Mouse (Mus musculus) liver, embryonic 14.5 days (tissue): ENCODE data around the gene Moap1. TPM values are rescaled to one million over a fixed set of nuclear protein-coding genes. Genes with fewer than 3 reads are reported as not detected.
A peak's percentile ranks its signal among the peaks of the same experiment; 100 is the strongest.

Experiments used
- ATAC-seq: fragments of 200-750 bp; cut with Nextera tagmentation; 2 replicates; pipeline ENCODE4 v1.8.0; 2017; ENCODE audit warnings: moderate number of reproducible peaks, mild to moderate bottlenecking, moderate library complexity; ENCODE audit not compliant: insufficient read depth
- DNase-seq, 3 experiments: peaks; one replicate each; pipeline ENCODE4 v3.0.0-alpha.2; 2012 to 2013; ENCODE audit warnings: low read depth in 3 of 3, low spot score in 3 of 3
- H3K27ac ChIP-seq: fragments of 300-500 bp; sonication (generic); 2 replicates; pipeline ENCODE4 v1.5.1; 2014; ENCODE audit warnings: moderate library complexity, mild to moderate bottlenecking, control low read depth, inconsistent platforms
- H3K27me3 ChIP-seq: fragments of 300-500 bp; sonication (generic); 2 replicates; pipeline ENCODE4 v1.6.1; 2014; ENCODE audit warnings: mild to moderate bottlenecking, low read length, moderate library complexity; ENCODE audit not compliant: control insufficient read depth, insufficient read depth
- H3K36me3 ChIP-seq: fragments of 300-500 bp; sonication (generic); replicated peaks from 2 replicates; pipeline ENCODE4 v1.6.1; 2014; ENCODE audit warnings: low read depth; ENCODE audit not compliant: control insufficient read depth, insufficient read depth
- H3K4me1 ChIP-seq, 2 experiments: fragments of 200-500 bp in 1 of 2; fragments of 300-500 bp in 1 of 2; sonication (generic) in 1 of 2; replicated peaks; 2 replicates each; pipeline ENCODE4 v1.6.1; 2012 to 2014; ENCODE audit warnings: antibody characterized with exemption in 1 of 2, inconsistent platforms in 1 of 2, low read length in 1 of 2; ENCODE audit not compliant: control insufficient read depth in 2 of 2, insufficient read depth in 2 of 2
- H3K4me2 ChIP-seq: fragments of 300-500 bp; sonication (generic); 2 replicates; pipeline ENCODE4 v1.6.1; 2014; ENCODE audit warnings: low read depth, mild to moderate bottlenecking, control low read depth, moderate library complexity
- H3K4me3 ChIP-seq, 2 experiments: fragments of 200-500 bp in 1 of 2; fragments of 300-500 bp in 1 of 2; sonication (generic) in 1 of 2; 2 replicates each; pipeline ENCODE4 v1.5.1; 2012 to 2014; ENCODE audit warnings: low read depth in 2 of 2, low read length in 2 of 2, mild to moderate bottlenecking in 2 of 2, control low read depth in 1 of 2, inconsistent platforms in 1 of 2, moderate library complexity in 1 of 2; ENCODE audit not compliant: insufficient read depth in 1 of 2
- H3K9ac ChIP-seq: fragments of 300-500 bp; sonication (generic); replicated peaks from 2 replicates; pipeline ENCODE4 v1.6.1; 2014; ENCODE audit warnings: mild to moderate bottlenecking, control low read depth, moderate library complexity
- H3K9me3 ChIP-seq: fragments of 300-500 bp; sonication (generic); 2 replicates; pipeline ENCODE4 v1.6.1; 2016; ENCODE audit warnings: low read length, mixed read lengths; ENCODE audit not compliant: control insufficient read depth
- CTCF ChIP-seq: IDR thresholded peaks from 2 replicates; pipeline ENCODE4 v1.5.1; 2016; ENCODE audit warnings: antibody characterized with exemption, low read depth, control low read depth
- EP300 ChIP-seq: IDR thresholded peaks from 2 replicates; pipeline ENCODE4 v1.6.1; 2016; ENCODE audit warnings: antibody characterized with exemption, low read depth
- WGBS: fragments of 180-500 bp; shearing (Covaris S2); extraction: QIAGEN DNeasy Blood & Tissue Kit; methylation state at CpG from one replicate; pipeline ENCODE4 v1.1.7; 2014; ENCODE audit not compliant: insufficient replicate concordance; 5-methylcytosine and 5-hydroxymethylcytosine counted together
- polyA plus RNA-seq, 2 experiments: library from polyadenylated mRNA; depleted of rRNA in 1 of 2; stranded (reverse) in 1 of 2; unstranded in 1 of 2; fragments of >200 nt; fragmentation: Nextera tagmentation in 1 of 2; extraction: Ambion mirVana in 1 of 2; gene quantifications; 2 replicates each; pipeline versions ENCODE4 v1.2.1 to v1.2.3; 2012 to 2014

The Moap1 gene
- polyA plus RNA-seq, 2 experiments = 1.8 to 6.7 TPM

DNA sequence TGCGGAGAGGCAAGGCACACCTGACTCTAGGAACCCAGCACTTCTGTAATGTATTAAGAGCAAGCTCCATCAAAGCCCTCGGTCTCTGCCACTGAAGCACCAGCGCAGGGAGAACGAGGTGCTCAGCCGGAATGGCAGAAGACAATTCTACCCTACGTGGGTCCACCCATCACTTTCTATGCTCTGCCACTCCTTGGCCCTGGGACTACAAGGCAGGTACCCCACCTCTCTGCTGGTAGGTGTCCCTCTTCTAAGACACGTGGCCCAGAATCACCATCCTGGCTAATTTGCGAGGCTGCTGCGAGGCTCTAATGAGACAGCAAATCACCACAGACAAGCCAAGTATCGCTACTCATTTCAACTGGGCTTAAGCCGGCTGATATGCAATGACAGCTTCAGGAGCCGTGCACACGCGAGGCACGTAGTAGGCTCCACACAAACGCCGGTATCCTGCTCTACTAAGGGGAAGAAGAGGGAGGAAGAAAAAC lies 39.5 kb downstream of the Moap1 start:
- peak overlapping the region; percentile 78 to 81 for H3K4me3 ChIP-seq
- H3K36me3 ChIP-seq = no peaks in the 10 kb centered on the region
- H3K4me1 ChIP-seq = peaks cover 0 to 20% of the 10 kb centered on the region in 2 experiments; a peak in 3 of 4 replicates
- ATAC-seq (no peak), DNase-seq (peak in 1 of 3 experiments; percentile 24)
- H3K9me3 ChIP-seq = no peaks in the 10 kb centered on the region
- no peak for TF ChIP-seq EP300
- H3K27me3 ChIP-seq = no peaks in the 10 kb centered on the region; the same call in 1 of the 2 replicates
- WGBS = 15% methylated on average over 17 of the region's 17 CpGs
- H3K27ac ChIP-seq = no peak overlapping the region
- peak overlapping the region; percentile 66 for H3K9ac ChIP-seq
- peak overlapping the region; percentile 94 for H3K4me2 ChIP-seq

GRCm38 (mm10) chr12:102703441-102703840 lies 40.0 kb downstream of the Moap1 start:
- Histone ChIP-seq H3K4me1 (peaks cover 0 to 24% of the 10 kb centered on the region in 2 experiments; a peak in 3 of 4 replicates), H3K27me3 (no peaks in the 10 kb centered on the region; the same call in 1 of the 2 replicates), H3K9ac (no peak overlapping the region), H3K36me3 (no peaks in the 10 kb centered on the region), H3K4me2 (peak overlapping the region; percentile 94), H3K27ac (no peak overlapping the region), H3K9me3 (no peaks in the 10 kb centered on the region), H3K4me3 (no peak overlapping the region; a peak in 1 of 4 replicates)
- no peak for TF ChIP-seq CTCF
- TF ChIP-seq EP300 = no peak
- WGBS = 49% methylated on average over 6 of the region's 6 CpGs
- DNase-seq = no peak
- no peak for ATAC-seq

DNA sequence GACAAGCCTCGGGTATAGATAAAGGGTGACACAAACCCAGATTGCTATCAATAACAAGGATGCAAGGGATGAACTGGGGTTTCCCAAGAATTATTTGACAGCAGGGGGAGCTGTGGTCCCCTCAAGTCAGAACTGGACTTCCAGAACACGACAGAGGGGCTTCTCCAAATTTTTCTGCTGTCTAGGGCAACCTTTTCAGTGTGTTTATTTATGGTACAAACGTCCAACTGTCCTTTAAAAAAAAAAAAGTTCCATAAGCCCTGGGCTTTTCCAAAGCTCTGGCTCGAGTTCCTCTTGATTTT lies 40.4 kb downstream of the Moap1 start:
- Histone ChIP-seq H3K9me3 (no peaks in the 10 kb centered on the region), H3K27ac (no peak overlapping the region), H3K4me1 (peaks cover 0 to 28% of the 10 kb centered on the region in 2 experiments; a peak in 3 of 4 replicates), H3K9ac (no peak overlapping the region), H3K36me3 (no peaks in the 10 kb centered on the region), H3K27me3 (no peaks in the 10 kb centered on the region; the same call in 1 of the 2 replicates), H3K4me3 (no peak overlapping the region), H3K4me2 (peak overlapping the region; percentile 94)
- WGBS = 8% methylated on average over 4 of the region's 4 CpGs
- TF ChIP-seq CTCF (peak; percentile 5; the same call in 1 of the 2 replicates), EP300 (no peak)
- no peak for ATAC-seq
- no peak for DNase-seq

DNA sequence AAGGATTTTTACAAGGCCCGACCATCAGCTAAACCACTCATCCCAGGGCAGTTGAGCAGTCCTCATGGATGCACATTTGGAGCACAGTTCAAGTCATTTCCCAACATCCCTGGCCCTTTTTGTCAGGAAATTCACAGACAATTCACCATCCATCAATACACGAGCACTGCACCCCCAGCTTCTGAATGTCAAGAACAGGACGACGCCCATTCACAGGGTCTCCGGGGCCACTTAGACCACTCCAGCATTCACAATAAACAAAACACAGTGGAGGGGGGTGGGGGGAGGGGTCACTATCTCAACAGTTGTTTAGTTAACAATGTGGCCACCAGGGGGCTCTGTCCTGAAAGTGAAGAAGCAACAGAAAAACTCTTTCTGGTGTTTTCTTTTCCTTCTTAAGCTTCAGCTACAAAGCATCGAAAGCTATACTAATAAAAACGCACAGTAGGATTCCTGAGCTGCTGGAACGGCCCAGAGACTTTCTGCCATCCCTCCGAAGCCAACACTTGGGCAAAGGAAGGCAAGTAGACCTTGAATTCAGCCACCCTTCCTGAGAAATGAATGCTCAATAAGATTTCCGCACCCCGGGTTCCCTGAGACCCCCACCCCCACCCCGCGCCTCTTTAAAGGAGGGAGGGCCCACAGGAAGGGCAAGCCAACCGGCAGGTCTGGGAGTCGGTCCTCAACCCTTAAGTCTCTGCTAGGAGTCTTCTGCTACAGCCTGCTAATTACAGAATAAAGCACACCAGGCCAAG lies 40.9 kb downstream of the Moap1 start:
- no peak overlapping the region for H3K9ac ChIP-seq
- H3K9me3 ChIP-seq = no peaks in the 10 kb centered on the region
- H3K36me3 ChIP-seq = no peaks in the 10 kb centered on the region
- H3K4me3 ChIP-seq = peak overlapping the region in 1 of 2 experiments; percentile 3; a peak in 1 of 4 replicates
- ATAC-seq (no peak), DNase-seq (peak; percentile 66 to 71 (median 69))
- TF ChIP-seq EP300 (no peak), CTCF (peak; percentile 72)
- peak overlapping the region; percentile 94 for H3K4me2 ChIP-seq
- 10% methylated on average over 15 of the region's 15 CpGs for WGBS
- H3K27ac ChIP-seq = no peak overlapping the region
- no peaks in the 10 kb centered on the region; the same call in 1 of the 2 replicates for H3K27me3 ChIP-seq
- H3K4me1 ChIP-seq = peaks cover 0 to 33% of the 10 kb centered on the region in 2 experiments; a peak in 3 of 4 replicates

- no peak overlapping the region for H3K4me2 ChIP-seq
- H3K4me3 ChIP-seq = no peak overlapping the region
- no peak for ATAC-seq
- no peak overlapping the region for H3K9ac ChIP-seq
- no peaks in the 10 kb centered on the region for H3K36me3 ChIP-seq
- H3K27ac ChIP-seq = no peak overlapping the region
- no peaks in the 10 kb centered on the region for H3K27me3 ChIP-seq
- peaks cover 0 to 35% of the 10 kb centered on the region in 2 experiments; a peak in 3 of 4 replicates for H3K4me1 ChIP-seq
- no peak for DNase-seq
- no peak for TF ChIP-seq CTCF
- WGBS = 65% methylated on average over 5 of the region's 5 CpGs
- no peaks in the 10 kb centered on the region for H3K9me3 ChIP-seq
Measured at GRCm38 (mm10) chr12:102701691-102702207, 41.7 kb downstream of the Moap1 start.
